Mouse (Mus musculus): ENCODE data around the gene Hoxb8.

Gene Hoxb8

GRCm38 (mm10) chr11:96298895-96299667, 17.4 kb downstream of the Hoxb8 start:
- DNase-seq (ENCODE audit: low spot score in 2 of 2) = no peak

- no peak for DNase-seq (ENCODE audit: low spot score in 2 of 2)
These were observed 18.1 kb downstream of the Hoxb8 start for GRCm38 (mm10) chr11:96299781-96300180.

GRCm38 (mm10) chr11:96300354-96301063, 18.8 kb downstream of the Hoxb8 start:
- no peak for DNase-seq (ENCODE audit: low spot score in 2 of 2)

- no peak for DNase-seq (ENCODE audit: low spot score in 2 of 2)
These were observed 19.3 kb downstream of the Hoxb8 start for GRCm38 (mm10) chr11:96301064-96301431.

- no peak for DNase-seq (ENCODE audit: low spot score in 2 of 2)
These were observed 20.1 kb downstream of the Hoxb8 start for GRCm38 (mm10) chr11:96301837-96302236.

GRCm38 (mm10) chr11:96302381-96303150, 20.9 kb downstream of the Hoxb8 start:
- DNase-seq (ENCODE audit: low spot score in 2 of 2) = no peak

GRCm38 (mm10) chr11:96303151-96304099, 21.7 kb downstream of the Hoxb8 start, which contains the start of gene Hoxb5:
Gene Hoxb5, plus strand, starts transcription at chr11:96303336.
- DNase-seq (ENCODE audit: low spot score in 2 of 2) = no peak

- DNase-seq (ENCODE audit: low spot score in 2 of 2) = no peak
These were observed 22.9 kb downstream of the Hoxb8 start for GRCm38 (mm10) chr11:96304381-96305195.

GRCm38 (mm10) chr11:96305505-96306182, 23.9 kb downstream of the Hoxb8 start:
- DNase-seq (ENCODE audit: low spot score in 2 of 2) = no peak

- no peak for DNase-seq (ENCODE audit: low spot score in 2 of 2)
These were observed 24.6 kb downstream of the Hoxb8 start for GRCm38 (mm10) chr11:96306183-96306907.

GRCm38 (mm10) chr11:96306908-96307269, 25.2 kb downstream of the Hoxb8 start:
- no peak for DNase-seq (ENCODE audit: low spot score in 2 of 2)

- no peak for DNase-seq (ENCODE audit: low spot score in 2 of 2)
These were observed 27.1 kb downstream of the Hoxb8 start for GRCm38 (mm10) chr11:96308763-96309162.

GRCm38 (mm10) chr11:96309288-96309687, 27.6 kb downstream of the Hoxb8 start:
- no peak for DNase-seq (ENCODE audit: low spot score in 2 of 2)

GRCm38 (mm10) chr11:96310183-96310938, 28.7 kb downstream of the Hoxb8 start:
- DNase-seq (ENCODE audit: low spot score in 2 of 2) = no peak

- DNase-seq (ENCODE audit: low spot score in 2 of 2) = no peak
These were observed 29.4 kb downstream of the Hoxb8 start for GRCm38 (mm10) chr11:96311097-96311496.

- no peak for DNase-seq (ENCODE audit: low spot score in 2 of 2)
These were observed 30.1 kb downstream of the Hoxb8 start for GRCm38 (mm10) chr11:96311520-96312417.

- no peak for DNase-seq (ENCODE audit: low spot score in 2 of 2)
These were observed 31.4 kb downstream of the Hoxb8 start for GRCm38 (mm10) chr11:96313134-96313533.

All from frontal cortex, postnatal 25 days (tissue).